Mouse (Mus musculus) stomach, postnatal 0 days (tissue): ENCODE data around the gene Creg2.

ENCODE experiments used
- CTCF ChIP-seq: IDR thresholded peaks from 2 replicates; pipeline ENCODE4 v1.5.1; 2016; ENCODE audit warnings: antibody characterized with exemption, low read depth, mild to moderate bottlenecking, moderate library complexity
- EP300 ChIP-seq: optimal IDR thresholded peaks from 2 replicates; pipeline ENCODE3; 2016; ENCODE audit warnings: antibody characterized with exemption

- TF ChIP-seq CTCF (no peak), EP300 (no peak)
These were observed 32.8 kb downstream of the Creg2 start for GRCm38 (mm10) chr1:39618524-39618923.
